Mouse (Mus musculus): ENCODE results near the gene Slc12a4.

The Slc12a4 gene

DNA sequence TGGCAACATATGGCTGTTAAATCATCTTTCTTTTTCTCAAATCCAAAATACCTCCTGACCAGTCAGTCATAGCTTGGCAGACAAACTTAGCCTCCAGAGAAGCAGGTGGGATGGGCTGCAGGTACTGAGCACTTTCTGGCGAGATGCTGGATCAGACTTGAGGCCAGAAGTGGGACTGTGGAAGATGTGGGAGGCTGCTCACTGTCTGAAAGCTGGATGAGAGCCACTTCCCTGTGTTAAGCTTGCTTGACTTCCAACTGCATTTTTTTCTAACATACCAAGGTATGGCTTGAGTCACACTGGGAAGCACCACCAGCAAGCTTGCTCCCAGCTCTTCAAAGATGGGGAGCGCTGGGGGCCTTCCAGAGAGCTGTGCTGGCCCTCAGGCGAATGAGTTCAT is 40.8 kb downstream of the Slc12a4 start:
- DNase-seq, result no peak

DNA sequence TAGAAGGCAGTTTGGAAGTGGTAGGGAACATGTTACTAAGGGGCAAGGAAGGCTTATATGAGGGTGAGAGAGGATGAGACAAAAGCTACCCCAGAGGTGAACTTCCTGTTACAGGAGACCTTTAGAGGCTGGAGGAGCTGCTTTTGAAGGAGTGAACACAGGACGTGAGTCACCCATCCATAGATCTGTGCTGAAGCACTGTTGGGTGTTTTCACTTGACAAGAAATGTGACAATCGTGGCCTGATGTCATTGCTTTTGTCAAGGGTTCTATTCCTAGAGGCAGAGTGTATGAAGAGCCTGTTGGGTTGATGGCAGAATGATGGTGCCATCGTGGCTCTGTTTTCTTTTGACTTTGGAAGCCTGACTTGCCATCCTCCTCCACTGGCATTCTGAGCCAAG is 46.5 kb downstream of the Slc12a4 start:
- DNase-seq, result no peak

DNA sequence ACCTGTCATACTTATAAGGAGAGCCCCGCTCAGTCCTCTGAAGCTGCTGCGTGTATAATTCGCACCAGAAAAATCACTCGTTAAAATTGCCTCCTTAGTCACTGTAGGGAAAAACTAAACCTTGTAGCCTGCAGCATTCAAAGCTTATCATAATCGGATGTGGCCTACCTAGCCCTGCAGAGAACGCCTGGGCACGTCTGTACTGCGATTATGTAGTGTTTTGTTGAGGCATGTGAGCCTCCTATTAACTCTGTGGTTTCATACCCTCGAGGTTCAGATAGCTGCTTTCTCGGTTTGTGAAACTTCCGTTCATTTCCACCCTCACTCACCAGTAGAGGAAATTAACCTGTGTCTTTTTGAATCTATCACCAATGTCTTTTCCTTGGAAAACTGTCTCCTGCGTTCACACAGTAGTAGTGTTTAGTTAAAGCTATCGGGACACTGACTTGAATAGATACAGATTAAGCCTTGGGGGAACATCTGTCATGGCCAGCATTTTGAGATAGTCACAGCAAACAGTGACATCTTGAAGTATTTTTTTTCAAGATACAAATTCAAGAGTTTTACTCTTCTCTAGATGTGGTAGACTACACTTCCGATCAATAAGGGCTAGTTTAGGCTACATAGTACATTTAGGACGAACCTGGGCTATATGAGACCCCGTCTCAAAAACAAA is 64.8 kb downstream of the Slc12a4 start:
- DNase-seq, result no peak

DNA sequence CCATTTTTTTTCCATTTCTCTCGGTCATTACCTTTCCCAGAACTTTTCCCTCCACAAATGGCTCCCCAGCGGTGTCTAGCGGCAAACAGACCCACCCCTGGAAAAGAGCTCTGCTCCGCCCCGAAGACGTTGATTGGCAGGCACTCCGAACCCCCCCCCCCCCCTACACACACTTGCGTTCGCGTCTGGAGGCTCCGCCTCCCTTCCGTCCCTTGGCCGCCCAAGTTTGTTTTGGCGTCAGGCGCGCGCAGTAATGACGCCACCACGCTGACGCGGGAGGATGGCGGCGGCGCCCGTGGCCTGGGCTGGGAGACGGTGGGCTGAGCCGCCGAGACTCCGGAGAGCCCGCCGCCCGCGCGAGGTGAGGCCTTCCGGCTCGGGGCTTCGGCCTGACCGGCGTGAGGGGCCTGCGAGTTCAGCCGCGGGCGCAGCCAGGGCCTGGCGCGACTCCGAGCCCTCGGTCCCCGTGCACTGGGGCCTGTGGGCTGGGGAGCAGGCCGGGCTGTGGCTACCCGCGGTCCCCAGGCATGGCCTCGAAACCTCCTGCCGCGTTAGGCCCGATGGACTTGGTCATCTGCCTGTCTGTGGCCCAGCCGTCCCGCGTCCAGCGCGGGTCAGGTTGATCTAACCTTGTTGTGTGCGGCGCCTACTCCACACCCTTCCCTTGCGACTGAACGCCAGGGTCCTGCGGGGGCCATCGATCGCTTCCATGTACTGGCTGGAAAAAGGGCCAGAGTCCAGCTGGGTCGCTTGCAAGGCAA is 65.5 kb downstream of the Slc12a4 start, which contains the start of gene Pskh1:
Pskh1 (plus strand) TSS at position 262 of the 761 bp plus-strand sequence.
- DNase-seq, result peak; percentile 91

- no peak for DNase-seq
Measured at GRCm38 (mm10) chr8:105897801-105898480, 68.0 kb downstream of the Slc12a4 start.
